Mouse (Mus musculus) spleen, adult 12 weeks (tissue): ENCODE data around the gene Hspa12b.
A peak's percentile ranks its signal among the peaks of the same experiment; 100 is the strongest.

Experiments used
- DNase-seq: peaks from one replicate; pipeline ENCODE4 v3.0.0; 2022; ENCODE audit warnings: low spot score

The Hspa12b gene

GRCm38 (mm10) chr2:131148353-131149253 lies 21.5 kb downstream of the Hspa12b start:
- DNase-seq: no peak

- no peak for DNase-seq
Observed at GRCm38 (mm10) chr2:131149254-131149578, 22.1 kb downstream of the Hspa12b start.

DNA sequence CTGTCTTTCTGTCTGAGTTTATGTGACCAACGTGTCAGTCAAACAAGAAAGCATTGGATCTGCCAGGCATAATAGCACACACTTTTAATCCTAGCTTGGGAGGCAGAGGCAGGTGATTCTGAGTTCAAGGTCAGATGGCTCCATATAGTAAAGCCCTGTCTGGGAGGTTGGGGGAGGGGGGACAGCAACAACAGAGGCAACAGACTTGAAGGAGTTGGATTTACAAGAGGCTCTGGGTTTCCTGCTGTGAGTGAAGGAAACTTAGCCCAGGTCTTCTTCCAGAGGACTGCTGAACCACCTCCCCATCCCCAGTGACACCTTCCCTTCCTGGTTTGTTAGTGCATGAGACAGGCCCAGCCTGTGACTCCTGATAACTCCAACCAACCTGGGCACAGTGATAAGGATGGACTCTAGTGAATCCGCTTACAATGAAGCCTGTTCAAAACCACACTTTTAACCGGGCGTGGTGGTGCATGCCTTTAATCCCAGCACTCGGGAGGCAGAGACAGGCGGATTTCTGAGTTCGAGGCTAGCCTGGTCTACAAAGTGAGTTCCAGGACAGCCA lies 25.2 kb downstream of the Hspa12b start:
- DNase-seq: no peak

- no peak for DNase-seq
Observed at GRCm38 (mm10) chr2:131154036-131154435, 27.0 kb downstream of the Hspa12b start.

DNA sequence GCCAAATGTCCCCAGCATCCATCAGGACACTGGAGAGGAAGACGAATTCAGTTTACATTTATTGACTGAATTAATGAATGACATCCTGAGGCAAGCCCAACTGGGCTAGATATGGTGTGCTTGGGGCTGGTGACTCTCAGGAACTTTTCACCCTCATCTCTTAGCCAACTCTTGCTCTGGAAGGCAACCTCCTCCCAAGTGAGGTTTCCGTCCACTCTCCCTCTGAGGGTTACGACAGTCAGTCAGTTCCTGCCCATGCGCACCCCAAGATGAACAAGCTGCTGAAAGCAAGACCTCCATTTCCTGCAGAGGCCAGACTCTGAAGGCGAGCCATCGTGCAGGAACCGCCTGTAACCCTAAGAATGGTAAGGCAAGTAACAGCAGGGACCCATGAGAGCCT lies 29.9 kb downstream of the Hspa12b start:
- DNase-seq: no peak

GRCm38 (mm10) chr2:131159491-131159910 lies 32.4 kb downstream of the Hspa12b start:
- peak; percentile 66 for DNase-seq

DNA sequence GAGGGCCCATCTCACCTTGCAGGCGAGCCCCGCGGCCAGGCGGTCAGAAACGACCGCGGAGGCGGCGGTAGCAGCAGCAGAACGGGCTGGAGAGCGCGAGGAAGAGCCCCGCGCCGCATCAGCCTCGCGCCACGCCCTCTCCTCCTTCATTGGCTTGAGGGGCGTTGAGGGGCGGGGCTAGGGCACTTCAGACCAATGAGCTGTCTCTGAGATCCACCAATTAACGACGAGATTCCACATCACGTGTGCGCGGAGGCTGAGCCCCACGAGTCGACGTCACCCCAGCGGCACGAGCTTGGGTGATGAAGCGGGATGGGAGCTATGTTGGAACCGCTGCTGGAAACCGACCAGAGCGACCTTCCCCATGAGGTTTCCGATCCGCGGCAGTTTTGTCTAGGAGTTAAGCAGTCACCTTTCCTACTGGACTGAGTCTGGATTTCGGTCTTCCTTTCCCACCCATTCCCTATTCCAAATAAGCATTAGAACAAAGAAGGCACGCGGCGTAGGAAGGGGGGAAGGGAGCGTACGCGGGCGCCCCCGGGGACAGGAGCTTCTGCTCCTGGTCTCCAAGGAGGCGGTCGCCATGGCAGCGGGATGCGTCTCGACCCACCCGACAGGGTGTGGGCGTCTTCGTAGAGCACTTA lies 33.0 kb downstream of the Hspa12b start, which contains the start of gene 1700037H04Rik:
TSS of gene 1700037H04Rik (minus strand) at position 144 of the 644 bp plus-strand sequence.
- DNase-seq: peak; percentile 92

DNA sequence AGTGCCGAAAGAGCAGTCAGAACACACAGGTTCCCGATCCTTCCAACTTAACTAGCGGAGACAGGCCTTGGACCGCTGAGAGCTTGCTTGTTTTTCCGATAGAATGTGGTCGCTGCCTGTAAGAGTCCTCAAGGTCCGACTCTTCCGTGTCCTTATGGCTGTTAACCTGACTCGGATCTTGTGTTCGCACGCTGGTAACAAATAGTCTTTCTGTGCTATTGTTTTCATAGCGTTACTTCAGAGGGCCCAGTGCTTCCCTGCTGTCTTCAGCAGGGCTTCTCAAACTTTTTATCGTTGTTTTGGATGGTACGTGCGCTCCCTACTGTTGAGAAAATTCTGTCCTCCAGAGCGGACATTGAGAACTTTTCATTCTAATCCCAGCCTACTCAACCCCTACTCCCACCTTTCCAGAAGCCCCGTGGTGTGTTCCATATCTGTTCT lies 33.6 kb downstream of the Hspa12b start:
- no peak for DNase-seq

- DNase-seq: no peak
Observed at GRCm38 (mm10) chr2:131163924-131164323, 36.8 kb downstream of the Hspa12b start.

DNA sequence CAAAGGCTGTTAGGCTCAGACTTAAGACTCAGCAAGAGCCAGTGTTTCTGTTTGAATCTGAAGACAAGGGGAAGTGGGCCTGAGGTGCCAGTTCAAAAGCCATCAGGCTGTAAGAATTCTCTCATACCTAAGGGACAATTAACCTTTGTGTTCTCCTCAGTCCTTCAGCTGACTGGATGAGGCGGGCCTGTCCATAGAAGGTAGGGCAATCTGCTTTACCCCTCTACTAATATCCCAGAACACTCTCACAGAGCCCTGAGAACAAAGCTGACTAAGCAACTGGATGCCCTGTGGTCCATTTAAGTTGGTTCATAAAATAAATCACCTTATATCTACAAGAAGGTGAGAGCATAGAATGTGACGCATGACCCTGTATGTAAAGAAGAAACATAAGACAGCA lies 39.1 kb downstream of the Hspa12b start:
- no peak for DNase-seq

- DNase-seq: no peak
Observed at GRCm38 (mm10) chr2:131167984-131168383, 40.9 kb downstream of the Hspa12b start.

GRCm38 (mm10) chr2:131168914-131169313 lies 41.8 kb downstream of the Hspa12b start:
- DNase-seq: no peak

GRCm38 (mm10) chr2:131170936-131171335 lies 43.9 kb downstream of the Hspa12b start:
- DNase-seq: no peak

DNA sequence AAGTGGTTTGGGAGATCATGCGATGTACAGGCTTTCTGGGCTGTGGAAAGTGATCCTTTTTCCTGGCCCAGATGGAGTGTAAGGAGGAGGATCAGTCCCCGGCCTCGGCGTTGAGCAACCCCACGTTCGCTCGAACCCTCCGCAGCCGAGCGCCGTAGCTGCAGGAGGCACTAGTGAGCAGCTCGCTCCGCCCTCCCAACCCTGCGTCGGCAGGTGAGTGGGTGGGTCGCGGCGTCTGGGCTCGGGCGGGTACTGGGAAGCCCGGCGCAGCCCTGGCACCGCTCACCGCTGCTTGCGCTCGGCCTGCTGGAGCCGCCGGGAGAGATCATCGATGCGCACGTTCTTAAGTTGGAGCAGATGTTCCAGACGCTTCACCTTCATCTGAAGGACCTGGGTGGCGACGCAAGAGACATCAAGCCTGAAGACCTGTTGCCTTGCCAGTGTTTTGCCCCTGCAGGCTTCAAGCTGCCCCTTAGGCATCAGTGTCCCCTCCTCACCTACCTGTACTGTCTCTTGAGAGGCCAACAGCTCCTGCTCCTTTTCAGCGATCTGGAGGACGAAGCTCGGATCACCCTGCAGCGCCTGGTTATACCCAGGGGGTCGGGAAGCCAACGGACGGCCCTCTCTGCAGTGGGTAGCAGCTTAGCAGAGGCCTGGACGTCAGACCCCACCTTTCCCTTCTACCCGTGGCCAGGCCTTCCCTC lies 44.5 kb downstream of the Hspa12b start:
- no peak for DNase-seq

- DNase-seq: no peak
Observed at GRCm38 (mm10) chr2:131172322-131172721, 45.2 kb downstream of the Hspa12b start.

GRCm38 (mm10) chr2:131174700-131175099 lies 47.6 kb downstream of the Hspa12b start:
- DNase-seq: peak; percentile 40

GRCm38 (mm10) chr2:131175286-131175944 lies 48.3 kb downstream of the Hspa12b start:
- DNase-seq: no peak

GRCm38 (mm10) chr2:131175945-131176309 lies 48.8 kb downstream of the Hspa12b start:
- no peak for DNase-seq

DNA sequence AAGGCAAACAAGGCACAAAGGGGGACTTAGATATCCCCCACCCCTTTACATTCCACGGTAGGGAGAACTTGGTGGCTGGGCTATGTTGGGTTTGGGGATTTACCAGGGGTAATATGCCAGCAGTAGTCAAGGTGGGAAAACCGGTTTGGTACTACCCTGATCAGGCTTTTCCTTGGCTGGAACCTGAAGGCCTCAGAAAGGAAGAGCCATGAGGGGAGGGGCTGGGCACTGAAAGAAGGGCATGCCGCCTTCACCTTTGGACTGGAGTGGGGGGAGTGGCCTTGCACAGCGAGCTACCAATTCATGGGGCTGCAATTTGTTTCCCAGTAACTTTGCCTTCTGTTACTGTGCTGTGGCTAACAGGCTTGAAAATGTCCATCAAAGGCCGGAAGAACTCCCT lies 49.4 kb downstream of the Hspa12b start:
- no peak for DNase-seq

- no peak for DNase-seq
Observed at GRCm38 (mm10) chr2:131177932-131178331, 50.9 kb downstream of the Hspa12b start.

- no peak for DNase-seq
Observed at GRCm38 (mm10) chr2:131178828-131179245, 51.8 kb downstream of the Hspa12b start.
